Mouse (Mus musculus): ENCODE results near the gene Cab39l.

GRCm38 (mm10) chr14:59627142-59627680 is 186.4 kb downstream of the Cab39l start:
- TF ChIP-seq POLR2A (IDR thresholded peaks at IDR 0.05; ENCODE audit: insufficient read depth, low read depth, low read length) (no peak), CTCF (IDR thresholded peaks at IDR 0.05; ENCODE audit: insufficient read depth, low read depth, low read length) (no peak)

All from olfactory bulb, adult 2 months (tissue).